Mouse (Mus musculus): ENCODE measurements around the gene Minos1.

Gene Minos1

DNA sequence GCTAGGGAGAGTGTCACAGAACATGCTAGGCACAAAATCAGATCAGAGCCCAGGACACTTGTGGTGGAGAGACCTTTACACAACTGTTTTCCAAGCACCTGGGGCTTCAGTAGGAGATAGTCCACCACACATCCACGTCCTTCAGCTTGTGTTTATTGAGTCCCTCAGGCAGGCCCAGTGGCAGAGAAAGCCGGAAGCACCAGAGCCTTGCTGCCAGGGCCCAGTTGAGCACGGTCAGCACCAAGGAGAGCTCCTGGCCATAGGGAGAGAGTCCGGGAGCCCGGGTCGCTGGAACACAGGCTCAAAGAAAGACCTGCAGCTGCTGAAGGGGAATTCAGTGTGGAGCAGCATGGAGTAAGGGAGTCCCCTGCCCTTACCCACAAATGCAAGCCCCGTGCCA lies 71.3 kb downstream of the Minos1 start:
- DNase-seq (ENCODE audit: low spot score): no peak

DNA sequence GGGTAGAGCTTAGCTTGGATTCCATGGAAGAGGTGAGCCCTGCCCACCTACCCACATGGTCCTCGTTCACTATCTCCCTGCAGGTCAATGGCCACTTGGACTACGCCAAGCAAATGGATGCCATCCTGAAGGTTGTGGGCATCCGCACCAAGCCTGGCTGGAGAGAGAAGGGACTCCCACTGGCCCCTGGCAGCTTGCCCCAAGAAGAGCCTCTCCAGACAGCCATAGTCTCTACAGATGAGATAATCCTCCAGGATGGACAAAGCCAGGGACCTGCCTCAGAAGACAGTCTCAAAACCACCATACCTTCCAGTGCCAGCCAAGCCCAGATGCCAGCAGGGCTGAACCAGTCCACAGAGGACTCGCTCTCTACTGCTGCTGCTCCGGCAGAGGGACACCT lies 72.9 kb downstream of the Minos1 start:
- no peak for DNase-seq (ENCODE audit: low spot score)

DNA sequence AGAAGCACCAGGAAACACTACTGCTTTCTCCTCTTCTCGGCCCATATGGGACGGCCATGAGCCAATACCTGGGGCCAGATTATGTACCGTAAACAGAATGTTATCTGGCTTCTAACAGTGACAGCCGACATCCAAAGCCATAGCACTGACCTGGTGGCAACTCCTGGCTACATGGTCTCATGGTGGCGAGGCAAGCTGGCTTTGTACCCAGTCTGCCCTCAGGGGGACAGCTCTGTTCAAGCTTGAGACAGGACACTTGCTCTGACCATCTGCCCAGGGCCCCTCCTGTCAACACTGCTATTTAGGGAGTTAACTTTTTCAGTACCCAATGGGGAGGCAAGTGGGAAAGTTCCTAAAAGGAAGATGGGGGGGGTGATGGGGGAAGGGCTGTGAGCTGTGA lies 73.6 kb downstream of the Minos1 start:
- no peak for DNase-seq (ENCODE audit: low spot score)

DNA sequence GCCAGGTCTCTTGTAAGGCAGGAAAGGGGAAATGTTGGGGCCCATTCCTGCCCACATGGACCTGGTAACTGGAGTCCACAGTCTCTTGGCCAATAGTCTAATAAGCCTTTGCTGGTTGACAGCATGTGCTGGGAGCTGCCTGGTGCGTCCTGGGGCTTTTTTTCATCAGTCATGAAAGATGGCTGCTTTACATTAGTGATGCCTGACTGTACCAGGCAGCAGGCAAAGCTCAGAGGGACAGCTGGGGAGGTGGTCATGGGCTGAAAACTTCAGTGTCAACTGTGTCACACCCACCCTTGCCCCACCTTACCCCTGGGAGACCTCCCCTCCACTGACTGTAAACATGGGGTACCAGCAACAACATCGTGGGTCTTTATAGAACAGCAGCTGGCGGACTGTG lies 75.2 kb downstream of the Minos1 start:
- no peak for DNase-seq (ENCODE audit: low spot score)

DNA sequence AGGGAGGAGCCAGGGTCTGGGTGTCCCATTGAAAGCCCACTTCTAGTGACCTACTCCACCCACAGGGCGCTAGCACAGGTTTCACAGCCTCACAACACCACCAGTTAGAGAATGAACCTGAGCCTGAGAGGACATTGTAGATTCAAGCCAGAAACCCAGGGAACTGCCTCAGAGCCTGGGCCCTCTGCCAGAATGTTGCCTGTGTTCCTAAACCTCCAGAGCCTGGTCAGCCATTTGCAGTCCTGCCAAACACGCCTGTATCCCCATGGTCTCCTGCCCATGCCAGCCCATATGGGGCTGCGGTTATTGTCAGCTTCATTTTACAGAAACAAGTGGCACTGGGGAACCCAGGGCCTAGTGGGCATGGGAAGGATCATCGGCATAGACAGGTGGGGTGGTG lies 75.6 kb downstream of the Minos1 start:
- no peak for DNase-seq (ENCODE audit: low spot score)

DNA sequence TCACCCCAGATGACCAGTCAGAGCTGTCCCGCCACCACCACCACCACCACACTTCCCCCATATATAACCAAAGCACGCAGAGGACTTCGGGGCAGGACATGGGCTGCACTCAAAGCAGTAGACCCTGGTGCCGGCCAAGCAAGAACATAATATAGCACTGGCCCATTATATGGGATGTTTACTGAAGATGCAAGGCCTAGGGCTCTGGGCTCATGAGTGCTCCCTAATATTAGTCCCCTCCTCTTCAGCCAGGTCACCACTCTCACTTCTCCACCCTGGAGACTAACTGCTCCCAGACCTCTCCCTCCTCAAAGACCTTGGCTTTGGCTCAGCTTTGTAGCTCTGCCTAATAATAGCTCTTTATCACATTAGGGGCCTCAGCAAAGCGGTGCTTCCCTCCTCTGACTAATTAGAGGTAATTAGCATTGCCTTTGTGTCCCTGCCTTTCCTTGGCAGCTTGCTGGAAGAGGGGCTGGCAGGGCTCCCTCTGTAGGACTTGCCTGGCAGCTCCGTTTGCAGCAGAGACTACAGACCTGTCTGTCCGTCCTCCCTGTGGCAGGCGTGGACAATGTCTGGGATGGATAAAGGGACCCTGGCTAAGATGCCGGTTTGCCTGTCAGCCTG lies 76.5 kb downstream of the Minos1 start:
- DNase-seq (ENCODE audit: low spot score): no peak

DNA sequence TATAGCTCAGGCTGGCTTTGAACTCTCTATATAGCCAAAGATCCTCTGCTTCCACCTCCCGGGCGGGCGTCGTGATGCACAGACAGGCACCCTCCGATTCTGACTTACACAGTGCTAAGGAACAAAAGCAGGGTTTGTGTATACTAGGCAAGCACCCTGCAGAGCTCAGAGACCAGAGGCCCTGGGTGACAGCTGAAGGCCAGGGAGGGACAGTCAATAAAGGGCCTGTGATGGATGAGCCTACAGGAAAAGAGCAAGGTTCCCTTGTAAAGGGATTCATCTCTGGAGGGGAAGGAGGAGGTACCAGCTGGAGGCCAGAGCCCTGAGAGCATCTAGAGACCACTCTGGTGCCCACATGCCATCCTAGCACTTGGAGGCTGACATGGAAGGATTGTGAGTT lies 77.5 kb downstream of the Minos1 start:
- no peak for DNase-seq (ENCODE audit: low spot score)

DNA sequence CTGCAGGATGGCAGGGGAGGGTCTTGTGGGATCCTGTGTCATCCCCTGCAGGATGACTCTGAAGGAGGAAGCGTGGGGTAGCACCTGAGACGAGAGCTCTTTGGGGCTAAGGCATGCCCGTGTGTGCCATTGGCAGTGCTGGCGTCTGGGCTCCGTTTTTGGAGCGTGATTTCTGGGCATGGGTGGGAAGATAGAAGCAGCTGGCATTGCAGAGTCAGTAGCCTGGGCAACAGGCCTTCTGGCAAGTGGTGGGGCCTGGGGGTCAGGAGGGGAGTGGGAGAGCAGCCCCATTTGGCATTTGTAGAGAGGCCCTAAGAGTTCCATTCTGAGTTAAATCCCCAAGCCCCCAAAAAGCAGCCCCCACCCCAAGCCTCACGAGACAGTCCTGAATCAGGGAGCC lies 78.1 kb downstream of the Minos1 start:
- DNase-seq (ENCODE audit: low spot score): no peak

All from layer of hippocampus, adult 9-10 months (tissue).